Mouse (Mus musculus): ENCODE results near the gene 4930523C07Rik. TPM values are rescaled to one million over a fixed set of nuclear protein-coding genes. Genes with fewer than 3 reads are reported as not detected.
A peak's percentile ranks its signal among the peaks of the same experiment; 100 is the strongest.

Gene 4930523C07Rik
- polyA plus RNA-seq, 1 experiment from 2014 or later = 20.8 TPM

DNA sequence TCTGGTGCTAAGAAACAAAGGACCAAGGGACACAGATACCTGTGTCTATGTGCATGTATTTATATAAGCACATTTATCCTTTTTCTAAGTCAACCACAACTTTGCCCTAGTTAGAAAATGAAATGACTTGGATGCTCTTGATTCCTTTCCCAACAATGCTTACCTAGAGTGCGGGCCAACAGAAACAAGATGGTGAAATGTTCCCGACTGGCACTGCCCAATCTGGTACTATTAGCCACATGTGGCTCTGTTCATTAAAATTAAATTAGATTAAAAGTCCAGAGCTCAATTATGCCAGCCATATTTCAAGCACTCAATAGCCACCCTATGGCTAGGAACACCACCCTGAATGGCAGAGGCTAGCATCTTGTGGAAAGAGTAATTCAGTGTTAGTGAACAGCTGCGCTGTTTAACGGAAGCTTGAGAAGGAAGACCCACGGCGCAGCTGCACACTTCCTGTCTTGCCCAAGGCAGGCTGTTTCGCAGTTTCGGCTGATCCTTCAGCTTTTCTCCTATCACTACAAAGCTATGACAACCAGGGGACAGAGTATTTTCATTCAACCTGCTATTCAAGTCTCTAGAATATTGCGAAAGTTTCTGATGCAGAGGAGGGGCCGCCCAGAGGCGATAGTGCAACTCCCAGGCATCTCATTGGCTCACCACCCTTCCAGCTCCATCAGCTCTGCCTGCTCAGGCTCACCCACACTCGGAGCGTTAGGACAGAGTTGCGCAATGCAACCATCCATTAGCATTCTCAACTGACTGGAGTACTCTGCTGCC is 34.9 kb downstream of the 4930523C07Rik start:
- H3K4me2 ChIP-seq = no peak overlapping the region

DNA sequence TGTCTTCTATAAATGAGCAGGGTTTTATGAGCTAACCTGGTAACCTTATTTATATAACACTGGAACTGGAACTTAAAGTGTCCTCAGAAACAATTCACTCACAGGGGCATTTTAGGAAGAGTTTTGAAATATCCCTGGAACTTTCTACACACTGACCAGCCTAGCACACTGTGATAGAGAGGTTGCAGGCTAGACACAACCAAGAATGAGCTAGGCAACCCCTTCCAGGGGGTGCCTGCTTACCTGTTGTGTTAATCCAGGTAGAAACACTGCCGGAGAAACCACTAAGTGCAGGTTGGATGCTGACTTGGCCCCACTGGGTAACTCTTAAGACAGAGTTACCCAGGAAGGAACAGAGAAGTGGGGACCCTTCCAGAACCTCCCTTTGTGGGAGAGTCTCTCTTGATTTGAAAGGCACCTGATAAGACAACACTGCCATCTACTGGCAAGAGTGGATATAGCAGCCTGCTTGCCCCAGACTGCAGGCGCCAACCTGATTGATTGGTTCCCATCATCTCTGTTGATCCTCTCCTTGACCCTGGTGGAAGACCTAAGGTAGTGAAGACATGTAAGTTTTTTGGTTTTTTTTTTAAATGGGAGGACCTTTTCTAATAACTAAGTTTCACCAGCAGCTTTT is 36.7 kb downstream of the 4930523C07Rik start:
- Histone ChIP-seq H3K4me1 (no peaks in the 10 kb centered on the region), H3K27me3 (replicated peaks) (no peaks in the 10 kb centered on the region), H3K4me3 (replicated peaks) (no peak overlapping the region), H3K36me3 (no peaks in the 10 kb centered on the region), H3K9ac (no peak overlapping the region), H3K4me2 (no peak overlapping the region), H3K27ac (no peak overlapping the region), H3K9me3 (no peaks in the 10 kb centered on the region)
- 31% methylated on average over 2 of the region's 2 CpGs for WGBS
- no peak for ATAC-seq (ENCODE audit: insufficient read depth, low FRiP score, low read depth)

More for the DNA sequence above, 34.9 kb downstream of the 4930523C07Rik start:
- Histone ChIP-seq H3K27me3 (replicated peaks) (no peaks in the 10 kb centered on the region), H3K4me1 (no peaks in the 10 kb centered on the region), H3K9me3 (no peaks in the 10 kb centered on the region), H3K36me3 (no peaks in the 10 kb centered on the region), H3K27ac (peak overlapping the region; percentile 11; the same call in 1 of the 2 replicates), H3K9ac (no peak overlapping the region), H3K4me3 (replicated peaks) (no peak overlapping the region)
- ATAC-seq (ENCODE audit: insufficient read depth, low FRiP score, low read depth) = peak; percentile 88
- 54% methylated on average over 14 of the region's 14 CpGs for WGBS

DNA sequence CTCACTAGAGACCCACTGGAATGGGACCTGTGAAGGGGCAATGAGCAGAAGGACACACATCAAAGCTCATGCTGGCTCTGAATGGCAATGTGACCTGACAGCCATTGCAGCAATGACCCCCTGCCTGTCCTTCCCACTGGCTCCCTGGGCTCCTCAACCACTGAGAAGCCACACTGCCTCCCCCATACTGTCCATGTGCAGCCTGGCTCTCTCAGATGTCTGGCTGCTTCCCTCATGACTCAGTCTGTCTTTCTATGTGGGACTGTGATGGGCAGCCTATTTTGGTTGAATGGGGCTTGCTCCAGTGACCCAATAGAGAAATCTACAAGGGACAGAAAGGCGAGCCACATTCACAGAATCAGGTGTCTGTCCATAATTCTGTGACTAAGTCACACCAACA is 38.5 kb downstream of the 4930523C07Rik start:
- WGBS = 62% methylated on average over 1 of the region's 1 CpGs
- no peak overlapping the region for H3K4me2 ChIP-seq
- no peaks in the 10 kb centered on the region for H3K36me3 ChIP-seq
- H3K4me1 ChIP-seq = no peaks in the 10 kb centered on the region
- H3K9me3 ChIP-seq = no peaks in the 10 kb centered on the region
- no peaks in the 10 kb centered on the region for H3K27me3 ChIP-seq (replicated peaks)
- ATAC-seq (ENCODE audit: insufficient read depth, low FRiP score, low read depth) = no peak
- no peak overlapping the region for H3K27ac ChIP-seq
- no peak overlapping the region for H3K9ac ChIP-seq
- no peak overlapping the region for H3K4me3 ChIP-seq (replicated peaks)

DNA sequence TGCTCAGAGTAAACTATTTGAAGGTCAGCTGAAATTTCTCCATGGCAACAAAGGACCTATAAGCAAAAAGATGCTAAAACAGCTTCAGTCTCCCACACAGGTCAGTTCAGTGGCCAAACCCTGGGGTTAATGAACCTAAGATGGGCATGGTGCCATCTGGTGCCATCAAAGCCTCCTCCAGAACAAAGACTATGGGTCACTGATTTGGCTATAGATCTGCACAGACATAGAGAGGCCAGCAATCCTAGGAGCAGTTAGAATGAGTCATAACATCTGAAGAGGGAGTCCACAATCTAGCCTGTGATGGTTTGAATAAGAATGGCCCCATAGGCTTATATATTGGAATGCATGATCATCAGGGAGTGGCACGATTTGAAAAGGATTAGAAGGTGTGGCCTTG is 40.1 kb downstream of the 4930523C07Rik start:
- H3K27me3 ChIP-seq (replicated peaks) = no peaks in the 10 kb centered on the region
- no peak for ATAC-seq (ENCODE audit: insufficient read depth, low FRiP score, low read depth)
- no peak overlapping the region for H3K4me3 ChIP-seq (replicated peaks)
- H3K4me1 ChIP-seq = no peaks in the 10 kb centered on the region
- WGBS = 85% methylated on average over 1 of the region's 1 CpGs
- no peak overlapping the region for H3K9ac ChIP-seq
- no peaks in the 10 kb centered on the region for H3K36me3 ChIP-seq
- H3K4me2 ChIP-seq = no peak overlapping the region
- H3K27ac ChIP-seq = no peak overlapping the region
- no peaks in the 10 kb centered on the region for H3K9me3 ChIP-seq

DNA sequence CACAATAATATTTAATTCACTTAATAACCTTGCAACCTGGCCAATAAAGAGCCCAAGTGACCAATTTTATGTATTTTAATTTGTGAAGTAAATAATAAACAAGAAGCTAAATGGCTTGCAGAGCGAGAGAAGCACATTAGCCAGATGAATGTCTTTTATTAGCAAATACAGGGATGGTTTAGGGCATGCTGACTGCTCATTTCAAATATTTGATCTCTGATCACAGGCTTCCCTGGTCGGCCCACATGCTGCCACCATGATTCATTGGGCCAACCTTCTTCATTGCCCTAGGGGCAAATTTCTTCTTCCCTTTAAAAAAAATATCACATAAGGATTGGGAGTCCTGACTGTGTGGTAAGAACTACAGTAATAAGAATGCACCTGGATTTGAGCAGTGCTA is 42.5 kb downstream of the 4930523C07Rik start:
- no peaks in the 10 kb centered on the region for H3K9me3 ChIP-seq
- no peak overlapping the region for H3K9ac ChIP-seq
- no peak overlapping the region for H3K4me3 ChIP-seq (replicated peaks)
- H3K27me3 ChIP-seq (replicated peaks) = no peaks in the 10 kb centered on the region
- H3K27ac ChIP-seq = no peak overlapping the region
- 62% methylated on average over 2 of the region's 2 CpGs for WGBS
- H3K36me3 ChIP-seq = no peaks in the 10 kb centered on the region
- no peak for ATAC-seq (ENCODE audit: insufficient read depth, low FRiP score, low read depth)
- H3K4me2 ChIP-seq = no peak overlapping the region
- H3K4me1 ChIP-seq = no peaks in the 10 kb centered on the region

DNA sequence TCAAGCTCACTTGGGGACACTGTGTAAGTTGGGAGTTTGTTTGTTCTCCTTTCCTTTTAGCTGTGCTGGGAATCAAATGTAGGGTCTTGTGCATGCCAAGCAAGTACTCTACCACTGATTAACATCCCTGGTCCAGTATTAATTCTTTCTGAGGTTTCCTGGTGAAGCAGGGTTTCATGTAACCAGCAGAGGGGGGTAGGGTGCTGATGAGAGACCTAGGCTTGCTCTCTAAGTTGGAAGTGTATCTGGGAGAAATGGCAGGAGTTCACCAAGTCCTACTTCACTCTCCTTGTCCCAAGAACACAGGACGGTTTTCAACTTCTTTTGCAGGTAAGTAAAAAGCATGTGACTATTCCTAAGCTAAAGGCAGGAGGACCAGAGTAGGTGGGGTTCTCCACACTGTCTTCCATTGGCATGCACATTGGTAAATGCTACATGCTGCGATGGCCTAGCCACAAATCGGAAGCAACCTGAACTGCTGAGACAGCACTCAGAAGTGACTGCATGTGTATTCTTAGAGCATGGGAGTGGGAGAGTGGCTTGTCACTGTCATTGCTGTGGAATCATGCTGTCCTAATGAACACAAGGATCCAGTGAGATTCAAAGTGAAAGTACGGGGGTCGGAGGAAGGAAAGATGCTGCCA is 55.6 kb downstream of the 4930523C07Rik start:
- H3K9ac ChIP-seq = no peak overlapping the region
- H3K36me3 ChIP-seq = no peaks in the 10 kb centered on the region
- WGBS = 84% methylated on average over 5 of the region's 5 CpGs

DNA sequence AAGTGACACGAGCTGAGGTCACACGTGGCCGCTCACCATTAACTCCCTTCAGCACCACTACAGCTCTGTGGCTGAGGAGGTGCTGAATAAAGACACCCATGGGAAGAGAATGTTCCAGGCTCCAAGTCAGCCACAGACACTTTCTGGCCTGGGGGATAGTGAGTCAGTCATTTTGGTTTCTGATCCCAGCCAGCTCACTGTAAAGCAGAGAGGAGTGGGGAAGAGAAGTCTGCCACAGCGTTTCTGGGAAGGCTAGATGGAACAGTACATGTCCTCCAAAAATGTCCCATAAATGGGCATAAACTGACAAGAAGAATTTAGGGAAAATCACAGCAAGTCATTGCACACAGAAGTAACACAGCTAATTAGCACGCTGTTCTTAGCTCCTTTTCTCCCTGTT is 56.8 kb downstream of the 4930523C07Rik start:
- Histone ChIP-seq H3K36me3 (no peaks in the 10 kb centered on the region), H3K4me1 (no peaks in the 10 kb centered on the region), H3K27me3 (replicated peaks) (no peaks in the 10 kb centered on the region), H3K9ac (no peak overlapping the region), H3K4me3 (replicated peaks) (no peak overlapping the region), H3K9me3 (no peaks in the 10 kb centered on the region), H3K27ac (no peak overlapping the region), H3K4me2 (no peak overlapping the region)
- 73% methylated on average over 5 of the region's 5 CpGs for WGBS
- ATAC-seq (ENCODE audit: insufficient read depth, low FRiP score, low read depth) = no peak

More for the DNA sequence above, 55.6 kb downstream of the 4930523C07Rik start:
- H3K4me1 ChIP-seq = no peaks in the 10 kb centered on the region
- no peaks in the 10 kb centered on the region for H3K9me3 ChIP-seq
- no peak for ATAC-seq (ENCODE audit: insufficient read depth, low FRiP score, low read depth)
- H3K4me2 ChIP-seq = no peak overlapping the region
- no peak overlapping the region for H3K4me3 ChIP-seq (replicated peaks)
- H3K27ac ChIP-seq = no peak overlapping the region
- no peaks in the 10 kb centered on the region for H3K27me3 ChIP-seq (replicated peaks)

DNA sequence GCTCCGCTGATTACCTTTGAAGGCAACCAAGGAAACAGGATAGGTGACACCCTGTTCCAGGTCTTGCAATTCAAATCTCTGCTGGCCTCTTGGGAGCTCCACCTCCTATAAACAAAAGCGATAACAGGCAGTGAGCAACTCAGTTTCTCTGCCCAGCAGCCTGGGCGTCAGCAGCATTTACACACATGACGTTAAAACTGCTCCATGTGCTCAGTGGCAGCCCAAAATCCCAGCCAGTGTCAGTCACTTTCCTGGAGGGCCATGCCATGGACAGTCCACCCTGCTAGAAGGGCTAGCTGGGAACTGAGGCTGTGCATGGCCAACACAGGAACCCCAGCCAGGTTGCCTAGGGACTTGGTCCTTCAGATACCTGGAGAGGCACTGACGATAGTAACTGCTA is 61.2 kb downstream of the 4930523C07Rik start:
- Histone ChIP-seq H3K9ac (no peak overlapping the region), H3K27ac (no peak overlapping the region), H3K9me3 (no peaks in the 10 kb centered on the region), H3K4me1 (no peaks in the 10 kb centered on the region), H3K27me3 (replicated peaks) (no peaks in the 10 kb centered on the region), H3K4me2 (no peak overlapping the region), H3K4me3 (replicated peaks) (no peak overlapping the region), H3K36me3 (no peaks in the 10 kb centered on the region)
- 76% methylated on average over 5 of the region's 5 CpGs for WGBS
- ATAC-seq (ENCODE audit: insufficient read depth, low FRiP score, low read depth) = 0 out of 2 replicates have a peak, but pooled peaks have one; percentile 27

DNA sequence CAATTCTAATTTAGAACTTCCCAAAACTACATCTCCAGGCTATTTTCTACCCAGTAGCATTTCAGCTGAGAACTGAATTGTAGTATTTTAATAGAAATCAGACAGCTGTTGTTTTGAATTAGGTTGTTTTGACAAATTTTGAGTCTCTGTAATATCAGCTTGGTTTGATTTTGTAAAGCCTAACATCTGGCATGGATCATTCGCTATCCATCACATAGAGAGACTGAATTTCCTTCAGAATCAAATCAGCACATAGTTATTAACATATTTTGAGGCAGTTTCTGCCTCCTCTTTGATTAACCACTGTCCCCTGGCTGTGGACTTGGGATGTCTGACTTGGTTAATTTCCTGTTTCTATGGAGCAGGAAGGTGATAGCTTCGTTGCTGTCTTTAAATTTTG is 64.4 kb downstream of the 4930523C07Rik start:
- Histone ChIP-seq H3K4me3 (replicated peaks) (no peak overlapping the region), H3K36me3 (no peaks in the 10 kb centered on the region), H3K9me3 (no peaks in the 10 kb centered on the region), H3K9ac (no peak overlapping the region), H3K4me1 (no peaks in the 10 kb centered on the region), H3K27me3 (replicated peaks) (no peaks in the 10 kb centered on the region), H3K27ac (no peak overlapping the region), H3K4me2 (no peak overlapping the region)
- 65% methylated on average over 2 of the region's 2 CpGs for WGBS
- no peak for ATAC-seq (ENCODE audit: insufficient read depth, low FRiP score, low read depth)

DNA sequence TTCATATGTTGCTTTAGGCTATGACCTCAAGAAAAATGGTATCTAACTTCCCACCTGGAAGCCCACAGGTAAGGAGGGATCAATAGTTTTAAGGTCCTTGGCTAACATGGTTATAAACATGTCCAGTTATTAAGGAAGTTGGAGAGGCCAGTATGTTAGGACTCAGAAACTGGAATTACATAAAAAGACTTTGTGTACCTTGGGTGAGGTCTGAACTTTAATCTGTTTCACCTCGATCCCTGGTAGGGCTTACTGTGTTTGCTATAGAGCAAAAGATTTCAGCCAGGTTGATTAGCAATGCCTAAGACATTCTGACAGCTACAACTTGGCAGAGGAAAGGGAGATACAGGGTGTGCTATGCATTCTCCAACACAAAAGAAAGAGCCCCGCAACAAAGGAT is 79.8 kb downstream of the 4930523C07Rik start:
- 72% methylated on average over 2 of the region's 2 CpGs for WGBS
- peak; percentile 80 for ATAC-seq (ENCODE audit: insufficient read depth, low FRiP score, low read depth)
- no peaks in the 10 kb centered on the region for H3K9me3 ChIP-seq
- H3K4me2 ChIP-seq = no peak overlapping the region
- H3K9ac ChIP-seq = no peak overlapping the region
- H3K4me3 ChIP-seq (replicated peaks) = no peak overlapping the region
- H3K36me3 ChIP-seq = no peaks in the 10 kb centered on the region
- H3K4me1 ChIP-seq = no peaks in the 10 kb centered on the region
- H3K27me3 ChIP-seq (replicated peaks) = no peaks in the 10 kb centered on the region
- H3K27ac ChIP-seq = peak overlapping the region; percentile 61; the same call in 1 of the 2 replicates

Data from stomach, embryonic 15.5 days (tissue).